Comparison of ENCODE assay signal across 22 mouse cellular contexts in genomic region chr19:57128037-57128436, GRCm38 (mm10).
DNase-seq lines count a peak whose midpoint lies in the region; ATAC-seq lines count a peak whose summit lies in the region.
"Had no signal": no experiment of that assay in that cellular context is flagged by ENCODE, and none has a peak within 500 bp of the region (broad histone marks: within the 10 kb centered on the region; RNA-seq: fewer than 3 reads in every experiment).

No protein-coding gene starts in this region.

- no peak overlapping the region for H3K4me2 ChIP-seq in embryonic facial prominence, embryonic 13.5 days
- H3K4me2 ChIP-seq in limb, embryonic 15.5 days: no peak overlapping the region
- H3K4me2 ChIP-seq: heart, embryonic 15.5 days; neural tube, embryonic 15.5 days had no signal

- WGBS in heart, embryonic 10.5 days: 74% methylated on average over 6 of the region's 6 CpGs
- WGBS in embryonic facial prominence, embryonic 13.5 days: 62% methylated on average over 6 of the region's 6 CpGs
- 58% methylated on average over 6 of the region's 6 CpGs for WGBS in limb, embryonic 15.5 days

- ATAC-seq in embryonic facial prominence, embryonic 13.5 days (ENCODE audit: insufficient number of reproducible peaks, insufficient read depth, low FRiP score, low TSS enrichment, low read depth): no peak
- peak; percentile 62; the same call in 1 of the 2 replicates for ATAC-seq in limb, embryonic 15.5 days (ENCODE audit: insufficient number of reproducible peaks, low FRiP score, low TSS enrichment, low read depth)
- ATAC-seq: activated CD4-positive, CD25-positive, alpha-beta regulatory T cell, adult 4 months; forebrain, embryonic 14.5 days; hindbrain, postnatal 0 days; intestine, embryonic 16.5 days; liver, postnatal 0 days; lung, postnatal 0 days had no signal

- H3K9me3 ChIP-seq in heart, embryonic 10.5 days: no peaks in the 10 kb centered on the region
- no peaks in the 10 kb centered on the region for H3K9me3 ChIP-seq in embryonic facial prominence, embryonic 13.5 days
- H3K9me3 ChIP-seq in limb, embryonic 15.5 days: no peaks in the 10 kb centered on the region
- H3K9me3 ChIP-seq: heart, embryonic 15.5 days; neural tube, embryonic 15.5 days had no signal

- no peak for DNase-seq in heart, embryonic 10.5 days (ENCODE audit: low spot score)
- no peak for DNase-seq in heart, adult 9 months (ENCODE audit: low spot score in 2 of 2)
- DNase-seq in cerebellum, adult 9-10 months: no peak
- DNase-seq in spleen, postnatal 4 days (ENCODE audit: low spot score in 2 of 2): no peak
- DNase-seq: adrenal gland, adult 8-10 months; B cell, adult 2 months; cerebellum, adult 8-10 months; kidney, adult 9 months; kidney, postnatal 14 days; liver, postnatal 0 days; thymus, postnatal 36 days had no signal

- peak overlapping the region; percentile 52; the same call in 1 of the 2 replicates for H3K27ac ChIP-seq in heart, embryonic 10.5 days
- H3K27ac ChIP-seq in brown adipose tissue, adult 24 weeks (replicated peaks; ENCODE audit: low read depth, low read length): peak overlapping the region; percentile 23; the same call in 1 of the 2 replicates
- H3K27ac ChIP-seq in embryonic facial prominence, embryonic 13.5 days: peak overlapping the region; percentile 74
- peak overlapping the region; percentile 58 for H3K27ac ChIP-seq in limb, embryonic 15.5 days
- H3K27ac ChIP-seq: heart, embryonic 15.5 days; hindbrain, postnatal 0 days; macrophage; neural tube, embryonic 15.5 days had no signal

- no peak overlapping the region for H3K9ac ChIP-seq in embryonic facial prominence, embryonic 13.5 days
- no peak overlapping the region for H3K9ac ChIP-seq in limb, embryonic 15.5 days
- H3K9ac ChIP-seq: heart, embryonic 15.5 days; liver, postnatal 0 days; neural tube, embryonic 15.5 days had no signal

- H3K4me1 ChIP-seq in heart, embryonic 10.5 days: peaks cover 50% of the 10 kb centered on the region
- H3K4me1 ChIP-seq in brown adipose tissue, adult 24 weeks (ENCODE audit: control insufficient read depth, insufficient read depth, insufficient read length, low read length): peaks cover 7% of the 10 kb centered on the region
- peaks cover 22% of the 10 kb centered on the region for H3K4me1 ChIP-seq in embryonic facial prominence, embryonic 13.5 days
- peaks cover 16% of the 10 kb centered on the region for H3K4me1 ChIP-seq in limb, embryonic 15.5 days

- no peak overlapping the region for H3K4me3 ChIP-seq in heart, embryonic 10.5 days
- no peak overlapping the region for H3K4me3 ChIP-seq in brown adipose tissue, adult 24 weeks (ENCODE audit: insufficient read depth, low read depth, low read length)
- no peak overlapping the region for H3K4me3 ChIP-seq in embryonic facial prominence, embryonic 13.5 days
- H3K4me3 ChIP-seq in limb, embryonic 15.5 days: no peak overlapping the region
- H3K4me3 ChIP-seq: heart, embryonic 15.5 days; neural tube, embryonic 15.5 days had no signal

- peaks cover 46% of the 10 kb centered on the region for H3K36me3 ChIP-seq in heart, embryonic 10.5 days
- no peaks in the 10 kb centered on the region for H3K36me3 ChIP-seq in embryonic facial prominence, embryonic 13.5 days
- no peaks in the 10 kb centered on the region for H3K36me3 ChIP-seq in limb, embryonic 15.5 days
- H3K36me3 ChIP-seq: neural tube, embryonic 15.5 days had no signal

- no peaks in the 10 kb centered on the region; the same call in 1 of the 2 replicates for H3K27me3 ChIP-seq in heart, embryonic 10.5 days (ENCODE audit: insufficient read depth, poor library complexity, severe bottlenecking)
- no peaks in the 10 kb centered on the region for H3K27me3 ChIP-seq in embryonic facial prominence, embryonic 13.5 days
- no peaks in the 10 kb centered on the region for H3K27me3 ChIP-seq in limb, embryonic 15.5 days
- H3K27me3 ChIP-seq: heart, embryonic 15.5 days; neural tube, embryonic 15.5 days had no signal

Comparison
In these comparisons a context has a peak if more than half of its experiments do, and no peak if none do; other contexts are left out.
1. H3K27ac ChIP-seq: peak in every context shown above with its lines; median percentile 74 in embryonic facial prominence, embryonic 13.5 days; 58 in limb, embryonic 15.5 days; 52 in heart, embryonic 10.5 days; 23 in brown adipose tissue, adult 24 weeks.